Mouse (Mus musculus): ENCODE measurements at regions not wholly inside any gene's neighbourhood (a gene's known extent, or its start where the extent isn't known, plus 50 kb on each side); places are given as distances from the start of the nearest gene placed in this dataset.

- TF ChIP-seq CTCF (IDR thresholded peaks at IDR 0.05; ENCODE audit: borderline replicate concordance, insufficient read depth, low read depth, low read length) (no peak), POLR2A (IDR thresholded peaks at IDR 0.05; ENCODE audit: borderline replicate concordance, insufficient read depth, low read length) (no peak)
Observed at GRCm38 (mm10) chr16:52718231-52718932, 264.5 kb upstream of the Alcam start.
